Comparison of ENCODE assay signal across 20 mouse cellular contexts in genomic region chr2:31802811-31803210, GRCm38 (mm10). TPM values are rescaled to one million over a fixed set of nuclear protein-coding genes. Genes with fewer than 3 reads are reported as not detected.
DNase-seq lines count a peak whose midpoint lies in the region; ATAC-seq and TF ChIP-seq lines count a peak whose summit lies in the region.
"Had no signal": no experiment of that assay in that cellular context is flagged by ENCODE, and none has a peak within 500 bp of the region (broad histone marks: within the 10 kb centered on the region; RNA-seq: fewer than 3 reads in every experiment).

No protein-coding gene starts in this region.

- no peak for TF ChIP-seq EP300 in lung, postnatal 0 days (IDR thresholded peaks at IDR 0.05)

- H3K9me3 ChIP-seq in lung, postnatal 0 days (ENCODE audit: low read length): no peaks in the 10 kb centered on the region
- H3K9me3 ChIP-seq in stomach, embryonic 15.5 days: no peaks in the 10 kb centered on the region
- H3K9me3 ChIP-seq: embryonic facial prominence, embryonic 10.5 days; forebrain, embryonic 13.5 days; G1E; heart, embryonic 10.5 days; hindbrain, embryonic 12.5 days had no signal

- H3K27ac ChIP-seq in lung, postnatal 0 days (ENCODE audit: low read length): peak overlapping the region; percentile 26; the same call in 1 of the 2 replicates
- H3K27ac ChIP-seq in stomach, embryonic 15.5 days: no peak overlapping the region
- H3K27ac ChIP-seq: embryonic facial prominence, embryonic 10.5 days; forebrain, embryonic 13.5 days; heart, embryonic 10.5 days; hindbrain, embryonic 12.5 days had no signal

- H3K27me3 ChIP-seq in lung, postnatal 0 days (replicated peaks; ENCODE audit: insufficient read depth, low read length): no peaks in the 10 kb centered on the region
- H3K27me3 ChIP-seq in stomach, embryonic 15.5 days (replicated peaks): no peaks in the 10 kb centered on the region
- H3K27me3 ChIP-seq: forebrain, embryonic 13.5 days; hindbrain, embryonic 12.5 days had no signal

- no peak overlapping the region for H3K4me2 ChIP-seq in lung, postnatal 0 days (replicated peaks; ENCODE audit: low read depth, low read length)
- H3K4me2 ChIP-seq in stomach, embryonic 15.5 days: no peak overlapping the region
- H3K4me2 ChIP-seq: forebrain, embryonic 13.5 days; hindbrain, embryonic 12.5 days had no signal

- no peak for ATAC-seq in lung, postnatal 0 days
- 0 out of 2 replicates have a peak, but pooled peaks have one; percentile 28 for ATAC-seq in stomach, embryonic 15.5 days (ENCODE audit: insufficient read depth, low FRiP score, low read depth)
- ATAC-seq: CD4-positive, CD25-positive, alpha-beta regulatory T cell, adult 4 months; forebrain, embryonic 13.5 days; forebrain, postnatal 0 days; hindbrain, embryonic 16.5 days; inflammation-experienced regulatory T-cells, adult 6 months had no signal

- no peaks in the 10 kb centered on the region for H3K4me1 ChIP-seq in lung, postnatal 0 days (ENCODE audit: insufficient read depth, low read depth, low read length)
- H3K4me1 ChIP-seq in stomach, embryonic 15.5 days: peaks cover 5% of the 10 kb centered on the region

- DNase-seq in cerebellum, postnatal 25 days: peak; percentile 42 to 65
- no peak for DNase-seq in cerebellum, adult 11 months
- DNase-seq in lung, postnatal 0 days (ENCODE audit: low spot score): no peak
- DNase-seq in lung, postnatal 14 days: no peak
- DNase-seq in frontal cortex, postnatal 36 days (ENCODE audit: low spot score in 2 of 2): no peak
- DNase-seq: adrenal gland, adult 8-10 months; forebrain, postnatal 0 days; gastrocnemius, postnatal 36 days; heart, adult 11 months; heart, postnatal 10 days; heart, postnatal 4 days had no signal

- 84% methylated on average over 8 of the region's 8 CpGs for WGBS in lung, postnatal 0 days
- 84% methylated on average over 8 of the region's 8 CpGs for WGBS in stomach, embryonic 15.5 days

- peaks cover 44% of the 10 kb centered on the region for H3K36me3 ChIP-seq in lung, postnatal 0 days (ENCODE audit: insufficient read depth, low read length)
- H3K36me3 ChIP-seq in stomach, embryonic 15.5 days: peaks cover 54% of the 10 kb centered on the region

- H3K9ac ChIP-seq in lung, postnatal 0 days (replicated peaks; ENCODE audit: low read depth): no peak overlapping the region
- no peak overlapping the region for H3K9ac ChIP-seq in stomach, embryonic 15.5 days
- H3K9ac ChIP-seq: forebrain, embryonic 13.5 days; forebrain, postnatal 0 days; hindbrain, embryonic 12.5 days had no signal

- H3K4me3 ChIP-seq in lung, postnatal 0 days (ENCODE audit: low read depth, low read length): no peak overlapping the region
- no peak overlapping the region for H3K4me3 ChIP-seq in stomach, embryonic 15.5 days (replicated peaks)
- H3K4me3 ChIP-seq: embryonic facial prominence, embryonic 10.5 days; forebrain, embryonic 13.5 days; heart, embryonic 10.5 days; hindbrain, embryonic 12.5 days had no signal

- no peak for TF ChIP-seq CTCF in lung, postnatal 0 days (IDR thresholded peaks at IDR 0.05)

RNA-seq across cellular contexts. Expression of gene Qrfp, which starts 7.6 kb away (rescaled TPM):
- polyA plus RNA-seq in lung, postnatal 0 days (2015; fragmentation: Nextera tagmentation; extraction: Ambion mirVana): 0.04 and 0.13 TPM in 2 replicates
- 0.05 and 0.09 TPM in 2 replicates for polyA plus RNA-seq in stomach, embryonic 15.5 days (2015; fragmentation: Nextera tagmentation; extraction: Ambion mirVana)
- polyA plus RNA-seq: G1E; heart, embryonic 10.5 days; hindbrain, embryonic 16.5 days had no signal

RNA-seq across cellular contexts. Expression of gene Fibcd1, which starts 43.0 kb away (rescaled TPM):
- 0.02 and 0.08 TPM in 2 replicates for polyA plus RNA-seq in lung, postnatal 0 days (2015; fragmentation: Nextera tagmentation; extraction: Ambion mirVana)
- polyA plus RNA-seq in stomach, embryonic 15.5 days (2015; fragmentation: Nextera tagmentation; extraction: Ambion mirVana): 0.19 and 0.22 TPM in 2 replicates
- polyA plus RNA-seq: G1E had no signal

Comparison
In these comparisons a context has a peak if more than half of its experiments do, and no peak if none do; other contexts are left out.
1. DNase-seq: peak in cerebellum, postnatal 25 days (2 of 2); none in cerebellum, adult 11 months (single experiment), lung, postnatal 0 days (single experiment), lung, postnatal 14 days (single experiment) and frontal cortex, postnatal 36 days (0 of 2).